Mouse (Mus musculus) CH12.LX (cell line): ENCODE results near the gene Lcn4. TPM values are rescaled to one million over a fixed set of nuclear protein-coding genes. Genes with fewer than 3 reads are reported as not detected.

Source experiments
- DNase-seq: peaks from one replicate; pipeline ENCODE4 v3.0.0-alpha.2; 2013; ENCODE audit errors: extremely low read depth
- H3K27ac ChIP-seq: 2 replicates; pipeline ENCODE4 v1.5.1; 2012; ENCODE audit warnings: low read depth, mild to moderate bottlenecking, control low read depth, moderate library complexity; ENCODE audit not compliant: insufficient read depth
- H3K27me3 ChIP-seq: replicated peaks from 2 replicates; pipeline ENCODE3; 2012; ENCODE audit warnings: inconsistent platforms
- H3K36me3 ChIP-seq, 2 experiments: replicated peaks in 1 of 2; 2 replicates each; pipeline versions ENCODE3 to v1.6.1; 2012; ENCODE audit warnings: inconsistent platforms in 1 of 2, low read length in 1 of 2, mild to moderate bottlenecking in 1 of 2, mixed read lengths in 1 of 2, moderate library complexity in 1 of 2; ENCODE audit not compliant: control insufficient read depth in 1 of 2, insufficient read depth in 1 of 2
- H3K4me1 ChIP-seq, 2 experiments: 2 replicates each; pipeline ENCODE4 v1.6.1; 2012; ENCODE audit warnings: inconsistent platforms in 1 of 2, moderate library complexity in 1 of 2; ENCODE audit not compliant: insufficient read depth in 2 of 2, control insufficient read depth in 1 of 2
- H3K4me2 ChIP-seq: 2 replicates; pipeline ENCODE4 v1.6.1; 2012; ENCODE audit warnings: low read depth, mild to moderate bottlenecking, control low read depth; ENCODE audit not compliant: poor library complexity, insufficient read depth, severe bottlenecking
- H3K4me3 ChIP-seq, 3 experiments: fragments of 150-350 bp in 1 of 3; sonication (generic) in 1 of 3; replicated peaks in 1 of 3; 2 replicates each; pipeline versions ENCODE3 to v1.5.1; 2011 to 2012; ENCODE audit warnings: low read depth in 2 of 3, low read length in 2 of 3, mild to moderate bottlenecking in 2 of 3, moderate library complexity in 2 of 3, control low read depth in 1 of 3, improper control_type of control experiment in 1 of 3, inconsistent platforms in 1 of 3, mixed read lengths in 1 of 3; ENCODE audit not compliant: poor library complexity in 1 of 3
- H3K79me2 ChIP-seq: replicated peaks from 2 replicates; pipeline ENCODE4 v1.6.1; 2012; ENCODE audit warnings: mild to moderate bottlenecking, moderate library complexity; ENCODE audit not compliant: control insufficient read depth, poor library complexity, insufficient read depth, severe bottlenecking; ENCODE audit errors: extremely low read depth
- H3K9ac ChIP-seq: 2 replicates; pipeline ENCODE4 v1.6.1; 2012; ENCODE audit warnings: low read depth, mild to moderate bottlenecking, control low read depth, moderate library complexity; ENCODE audit not compliant: insufficient read depth
- H3K9me3 ChIP-seq: replicated peaks from 2 replicates; pipeline ENCODE3; 2012; ENCODE audit warnings: low read length, inconsistent platforms, mixed read lengths
- BHLHE40 ChIP-seq: IDR thresholded peaks from 2 replicates; pipeline ENCODE4 v1.6.1; 2011; ENCODE audit warnings: mild to moderate bottlenecking, low read depth, low read length, improper control_type of control experiment
- CHD2 ChIP-seq: IDR thresholded peaks from 2 replicates; pipeline ENCODE4 v1.6.1; 2011; ENCODE audit warnings: low read length, improper control_type of control experiment
- CTCF ChIP-seq, 2 experiments: IDR thresholded peaks in 1 of 2; conservative IDR thresholded peaks in 1 of 2; 2 replicates each; pipeline ENCODE4 v1.5.1; 2011 to 2012; ENCODE audit warnings: low read depth in 2 of 2, low read length in 2 of 2, improper control_type of control experiment in 1 of 2, inconsistent platforms in 1 of 2, mild to moderate bottlenecking in 1 of 2, moderate library complexity in 1 of 2
- E2F4 ChIP-seq: IDR thresholded peaks from 2 replicates; pipeline ENCODE4 v1.6.1; 2011; ENCODE audit warnings: low read depth, low read length, improper control_type of control experiment; ENCODE audit not compliant: insufficient replicate concordance
- ELF1 ChIP-seq: IDR thresholded peaks from 2 replicates; pipeline ENCODE4 v1.6.1; 2014; ENCODE audit warnings: low read depth, mild to moderate bottlenecking, inconsistent platforms, low read length, improper control_type of control experiment
- GABPA ChIP-seq: IDR thresholded peaks from 2 replicates; pipeline ENCODE4 v1.6.1; 2012; ENCODE audit warnings: low read depth, low read length, improper control_type of control experiment, inconsistent platforms; ENCODE audit not compliant: insufficient replicate concordance
- HCFC1 ChIP-seq: IDR thresholded peaks from 2 replicates; pipeline ENCODE4 v1.6.1; 2012; ENCODE audit warnings: low read depth, mild to moderate bottlenecking, inconsistent platforms, low read length, improper control_type of control experiment
- IRF4 ChIP-seq: IDR thresholded peaks from 2 replicates; pipeline ENCODE4 v1.6.1; 2014; ENCODE audit warnings: low read depth, mild to moderate bottlenecking, inconsistent platforms, low read length, improper control_type of control experiment
- JUN ChIP-seq: IDR thresholded peaks from 2 replicates; pipeline ENCODE4 v1.6.1; 2011; ENCODE audit warnings: low read depth, mild to moderate bottlenecking, low read length, improper control_type of control experiment, moderate library complexity; ENCODE audit not compliant: insufficient read depth
- JUND ChIP-seq: conservative IDR thresholded peaks from 2 replicates; pipeline ENCODE4 v1.6.1; 2011; ENCODE audit warnings: low read depth, low read length, improper control_type of control experiment
- KAT2A ChIP-seq: IDR thresholded peaks from 2 replicates; pipeline ENCODE4 v1.6.1; 2012; ENCODE audit warnings: low read length, improper control_type of control experiment, inconsistent platforms; ENCODE audit not compliant: insufficient replicate concordance
- MAFK ChIP-seq: IDR thresholded peaks from 2 replicates; pipeline ENCODE4 v1.6.1; 2011; ENCODE audit warnings: low read length, improper control_type of control experiment; ENCODE audit not compliant: insufficient replicate concordance
- MAX ChIP-seq: IDR thresholded peaks from 2 replicates; pipeline ENCODE4 v1.6.1; 2011; ENCODE audit warnings: low read length, improper control_type of control experiment
- MXI1 ChIP-seq: IDR thresholded peaks from 2 replicates; pipeline ENCODE4 v1.6.1; 2011; ENCODE audit warnings: mild to moderate bottlenecking, low read depth, low read length, improper control_type of control experiment
- NELFE ChIP-seq: IDR thresholded peaks from 2 replicates; pipeline ENCODE4 v1.6.1; 2011; ENCODE audit warnings: low read depth, low read length, improper control_type of control experiment
- NRF1 ChIP-seq: IDR thresholded peaks from 2 replicates; pipeline ENCODE4 v1.6.1; 2014; ENCODE audit warnings: low read depth, mild to moderate bottlenecking, inconsistent platforms, low read length, improper control_type of control experiment, moderate library complexity
- POLR2A ChIP-seq: IDR thresholded peaks from 2 replicates; pipeline ENCODE4 v1.6.1; 2011; ENCODE audit warnings: low read depth, mild to moderate bottlenecking, improper control_type of control experiment, low read length
- RCOR1 ChIP-seq: conservative IDR thresholded peaks from 2 replicates; pipeline ENCODE4 v1.6.1; 2012; ENCODE audit warnings: low read depth, mild to moderate bottlenecking, inconsistent platforms, low read length, improper control_type of control experiment
- SMC3 ChIP-seq: IDR thresholded peaks from 2 replicates; pipeline ENCODE4 v1.6.1; 2011; ENCODE audit warnings: low read depth, low read length, improper control_type of control experiment
- TCF12 ChIP-seq: IDR thresholded peaks from 2 replicates; pipeline ENCODE4 v1.6.1; 2014; ENCODE audit warnings: low read depth, mild to moderate bottlenecking, inconsistent platforms, low read length, improper control_type of control experiment
- USF1 ChIP-seq: IDR thresholded peaks from 2 replicates; pipeline ENCODE4 v1.6.1; 2014; ENCODE audit warnings: low read depth, mild to moderate bottlenecking, inconsistent platforms, low read length, improper control_type of control experiment
- USF2 ChIP-seq: conservative IDR thresholded peaks from 2 replicates; pipeline ENCODE4 v1.6.1; 2011; ENCODE audit warnings: low read depth, low read length, improper control_type of control experiment
- ZC3H11A ChIP-seq: IDR thresholded peaks from 2 replicates; pipeline ENCODE4 v1.6.1; 2012; ENCODE audit warnings: low read depth, mild to moderate bottlenecking, inconsistent platforms, low read length, improper control_type of control experiment
- ZKSCAN1 ChIP-seq: IDR thresholded peaks from 2 replicates; pipeline ENCODE4 v1.6.1; 2012; ENCODE audit warnings: low read depth, inconsistent platforms, low read length, improper control_type of control experiment, borderline replicate concordance
- dilution Hi-C: fragments of 300-500 bp; cut with MboI; formaldehyde crosslinking; loops from 2 replicates; pipeline ENCODE4 v1.14.3; 2020; ENCODE audit warnings: low sequenced_read_pairs; ENCODE audit not compliant: extremely low pct_unique_long_range_greater_than_20kb, extremely low pct_ligation_motif_present
- in situ Hi-C: fragments of 300-500 bp; cut with MboI; formaldehyde crosslinking; loops from 3 replicates; pipeline ENCODE4 v1.14.3; 2019; ENCODE audit warnings: low sequenced_read_pairs, low pct_ligation_motif_present, low pct_unique_long_range_greater_than_20kb, mixed read lengths
- polyA plus RNA-seq: library from polyadenylated mRNA; unstranded; fragments of >175 nt; gene quantifications from 2 replicates; pipeline ENCODE4 v1.2.1, GENCODE M21; 2012; ENCODE audit warnings: low read depth; ENCODE audit not compliant: insufficient read length
- total RNA-seq, 2 experiments: library from RNA; depleted of rRNA; stranded (reverse); fragments of 300-350 nt in 1 of 2; fragments of >200 nt in 1 of 2; gene quantifications; 2 replicates each; pipeline ENCODE4 v1.2.3; 2012 to 2014

The Lcn4 gene
- total and polyA plus RNA-seq, 3 experiments: not detected

DNA sequence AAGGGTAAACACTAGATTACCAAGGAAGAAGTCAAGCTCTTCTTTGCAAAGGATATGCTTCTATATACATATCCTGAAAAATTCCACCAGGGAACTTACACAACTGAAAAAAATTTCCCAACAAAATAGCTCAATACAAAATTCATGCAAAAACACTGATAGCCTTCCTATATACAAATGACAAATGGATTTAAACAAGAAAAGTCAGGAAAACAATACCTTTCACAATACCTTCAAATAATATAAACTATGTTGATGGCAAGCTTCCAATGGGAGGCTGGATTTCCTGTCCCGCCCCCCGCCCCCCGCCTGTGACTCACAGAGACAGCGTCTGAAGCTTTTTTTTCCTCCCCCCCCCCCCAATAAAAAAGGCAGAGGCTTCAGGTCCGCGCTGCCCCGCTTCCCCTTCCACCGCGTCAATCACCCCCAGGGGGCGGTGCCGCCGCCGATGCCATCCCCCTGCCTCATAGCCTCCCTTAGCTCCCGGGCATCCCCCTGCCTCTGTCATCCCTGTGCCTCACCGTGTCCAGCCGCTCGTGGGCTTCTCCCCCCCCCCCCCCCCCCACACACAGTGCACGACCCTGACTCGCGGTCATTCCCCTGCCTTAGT is 9.8 kb downstream of the Lcn4 start:
- H3K27me3 ChIP-seq: peaks cover 30% of the 10 kb centered on the region
- in situ Hi-C loops (loop anchor here (25.0 kb wide), 1 partner anchor 576 kb away; the partner anchor contains the start of gene Sardh), dilution Hi-C loops (no loop called here)
- H3K4me1 ChIP-seq: no peaks in the 10 kb centered on the region
- no peak overlapping the region for H3K9ac ChIP-seq
- no peaks in the 10 kb centered on the region for H3K79me2 ChIP-seq
- H3K36me3 ChIP-seq: no peaks in the 10 kb centered on the region
- no peak for DNase-seq
- H3K27ac ChIP-seq: no peak overlapping the region
- no peak overlapping the region for H3K4me3 ChIP-seq
- TF ChIP-seq E2F4 (no peak), ZKSCAN1 (no peak), POLR2A (no peak), USF1 (no peak), GABPA (no peak), MAFK (no peak), JUND (no peak), CHD2 (no peak), NELFE (no peak), NRF1 (no peak), KAT2A (no peak), IRF4 (no peak), MAX (no peak), USF2 (no peak), JUN (no peak), CTCF (conservative IDR thresholded peaks at IDR 0.05 in 1 of 2, IDR thresholded peaks at IDR 0.05 in 1 of 2; ENCODE audit: low read depth in 2 of 2, low read length in 2 of 2) (no peak), ZC3H11A (no peak), SMC3 (no peak), RCOR1 (no peak), BHLHE40 (no peak)
- H3K4me2 ChIP-seq: no peak overlapping the region
- peaks cover 2% of the 10 kb centered on the region for H3K9me3 ChIP-seq

DNA sequence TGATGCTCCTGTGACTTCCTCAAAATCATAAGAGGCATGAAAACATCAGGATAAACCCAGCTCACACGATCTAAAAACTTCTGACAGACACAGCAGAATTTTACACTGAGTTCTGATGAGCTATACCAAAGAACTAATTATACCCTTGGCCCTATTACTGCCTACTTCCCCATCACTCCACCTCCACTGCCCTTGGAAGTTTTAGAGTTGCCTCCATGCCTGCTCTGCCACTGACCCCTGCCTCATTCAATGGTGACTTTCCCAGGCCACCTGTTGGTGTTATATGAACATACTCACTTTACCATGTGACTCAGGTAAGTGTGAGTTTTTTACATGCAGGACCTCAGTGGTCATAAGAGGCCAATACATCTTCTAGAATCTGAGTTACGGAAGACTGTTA is 13.7 kb downstream of the Lcn4 start:
- Histone ChIP-seq H3K4me2 (no peak overlapping the region), H3K79me2 (no peaks in the 10 kb centered on the region), H3K27ac (no peak overlapping the region), H3K27me3 (peaks cover 20% of the 10 kb centered on the region), H3K9ac (no peak overlapping the region), H3K4me1 (no peaks in the 10 kb centered on the region), H3K9me3 (no peaks in the 10 kb centered on the region), H3K4me3 (no peak overlapping the region), H3K36me3 (no peaks in the 10 kb centered on the region)
- in situ Hi-C loops (loop anchor here (25.0 kb wide), 1 partner anchor 580 kb away; the partner anchor contains the start of gene Sardh), dilution Hi-C loops (no loop called here)
- TF ChIP-seq USF1 (no peak), JUN (no peak), MXI1 (no peak), ZKSCAN1 (no peak), ELF1 (no peak), TCF12 (no peak), HCFC1 (no peak)
- DNase-seq: no peak
